Mouse (Mus musculus): Measurements from ENCODE around the gene Rai1. TPM values are rescaled to one million over a fixed set of nuclear protein-coding genes. Genes with fewer than 3 reads are reported as not detected.
A peak's percentile ranks its signal among the peaks of the same experiment; 100 is the strongest.

The Rai1 gene
- polyA plus RNA-seq, 1 experiment from 2014 or later = 16.1 TPM

GRCm38 (mm10) chr11:60217467-60217866 is 112.7 kb downstream of the Rai1 start:
- Histone ChIP-seq H3K4me2 (ENCODE audit: low read depth, low read length) (no peak overlapping the region), H3K27ac (ENCODE audit: low read length) (no peak overlapping the region), H3K36me3 (ENCODE audit: control insufficient read depth, insufficient read depth, low read length) (no peaks in the 10 kb centered on the region), H3K4me1 (ENCODE audit: control insufficient read depth, insufficient read depth, low read length) (peaks cover 50% of the 10 kb centered on the region), H3K27me3 (ENCODE audit: control insufficient read depth, insufficient read depth, low read length) (no peaks in the 10 kb centered on the region), H3K4me3 (replicated peaks; ENCODE audit: low read length) (no peak overlapping the region), H3K9me3 (replicated peaks; ENCODE audit: control insufficient read depth, low read length) (no peaks in the 10 kb centered on the region), H3K9ac (ENCODE audit: low read length) (no peak overlapping the region)
- WGBS = 75% methylated on average over 7 of the region's 7 CpGs
- ATAC-seq (ENCODE audit: insufficient read depth, low FRiP score) = no peak

- Histone ChIP-seq H3K27ac (ENCODE audit: low read length) (peak overlapping the region; percentile 89), H3K4me2 (ENCODE audit: low read depth, low read length) (peak overlapping the region; percentile 64), H3K9ac (ENCODE audit: low read length) (peak overlapping the region; percentile 88), H3K9me3 (replicated peaks; ENCODE audit: control insufficient read depth, low read length) (no peaks in the 10 kb centered on the region), H3K4me3 (replicated peaks; ENCODE audit: low read length) (peak overlapping the region; percentile 75), H3K27me3 (ENCODE audit: control insufficient read depth, insufficient read depth, low read length) (no peaks in the 10 kb centered on the region), H3K36me3 (ENCODE audit: control insufficient read depth, insufficient read depth, low read length) (no peaks in the 10 kb centered on the region), H3K4me1 (ENCODE audit: control insufficient read depth, insufficient read depth, low read length) (peaks cover 53% of the 10 kb centered on the region)
- 7% methylated on average over 8 of the region's 8 CpGs for WGBS
- ATAC-seq (ENCODE audit: insufficient read depth, low FRiP score) = peak; percentile 42; the same call in 1 of the 2 replicates
Measured at GRCm38 (mm10) chr11:60219609-60220008, 114.8 kb downstream of the Rai1 start.

- Histone ChIP-seq H3K36me3 (ENCODE audit: control insufficient read depth, insufficient read depth, low read length) (no peaks in the 10 kb centered on the region), H3K4me3 (replicated peaks; ENCODE audit: low read length) (peak overlapping the region; percentile 75), H3K9me3 (replicated peaks; ENCODE audit: control insufficient read depth, low read length) (no peaks in the 10 kb centered on the region), H3K27me3 (ENCODE audit: control insufficient read depth, insufficient read depth, low read length) (no peaks in the 10 kb centered on the region), H3K4me1 (ENCODE audit: control insufficient read depth, insufficient read depth, low read length) (peaks cover 53% of the 10 kb centered on the region), H3K9ac (ENCODE audit: low read length) (peak overlapping the region; percentile 88), H3K27ac (ENCODE audit: low read length) (peak overlapping the region; percentile 89), H3K4me2 (ENCODE audit: low read depth, low read length) (peak overlapping the region; percentile 64)
- ATAC-seq (ENCODE audit: insufficient read depth, low FRiP score) = peak; percentile 82
- under 1% methylated on average over 46 of the region's 46 CpGs for WGBS
Measured at GRCm38 (mm10) chr11:60220291-60220804, 115.5 kb downstream of the Rai1 start.

DNA sequence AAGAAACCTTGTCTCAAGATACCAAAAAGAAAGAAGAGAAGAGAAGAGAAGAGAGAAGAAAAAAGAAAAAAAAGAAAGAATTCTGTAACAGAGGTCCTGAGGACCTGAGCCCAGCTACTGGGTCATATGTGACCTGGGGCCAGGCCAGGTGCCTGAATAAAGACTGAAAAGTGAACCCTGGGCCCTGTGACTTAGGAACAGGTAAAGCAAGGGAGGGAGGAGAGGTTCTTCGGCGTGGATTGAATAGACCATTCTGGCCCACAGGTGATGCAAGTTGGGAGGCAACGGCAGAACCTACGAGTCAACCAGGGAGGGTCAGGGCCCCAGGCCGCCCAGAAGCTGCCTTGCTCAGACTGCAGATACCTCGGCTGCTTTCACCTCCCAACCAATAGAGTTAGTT is 116.6 kb downstream of the Rai1 start:
- H3K9ac ChIP-seq (ENCODE audit: low read length) = no peak overlapping the region
- H3K9me3 ChIP-seq (replicated peaks; ENCODE audit: control insufficient read depth, low read length) = no peaks in the 10 kb centered on the region
- H3K4me3 ChIP-seq (replicated peaks; ENCODE audit: low read length) = no peak overlapping the region
- ATAC-seq (ENCODE audit: insufficient read depth, low FRiP score) = no peak
- H3K27me3 ChIP-seq (ENCODE audit: control insufficient read depth, insufficient read depth, low read length) = no peaks in the 10 kb centered on the region
- H3K4me2 ChIP-seq (ENCODE audit: low read depth, low read length) = no peak overlapping the region
- H3K36me3 ChIP-seq (ENCODE audit: control insufficient read depth, insufficient read depth, low read length) = no peaks in the 10 kb centered on the region
- H3K4me1 ChIP-seq (ENCODE audit: control insufficient read depth, insufficient read depth, low read length) = peaks cover 47% of the 10 kb centered on the region
- H3K27ac ChIP-seq (ENCODE audit: low read length) = peak overlapping the region; percentile 75; the same call in 1 of the 2 replicates
- 74% methylated on average over 6 of the region's 6 CpGs for WGBS

DNA sequence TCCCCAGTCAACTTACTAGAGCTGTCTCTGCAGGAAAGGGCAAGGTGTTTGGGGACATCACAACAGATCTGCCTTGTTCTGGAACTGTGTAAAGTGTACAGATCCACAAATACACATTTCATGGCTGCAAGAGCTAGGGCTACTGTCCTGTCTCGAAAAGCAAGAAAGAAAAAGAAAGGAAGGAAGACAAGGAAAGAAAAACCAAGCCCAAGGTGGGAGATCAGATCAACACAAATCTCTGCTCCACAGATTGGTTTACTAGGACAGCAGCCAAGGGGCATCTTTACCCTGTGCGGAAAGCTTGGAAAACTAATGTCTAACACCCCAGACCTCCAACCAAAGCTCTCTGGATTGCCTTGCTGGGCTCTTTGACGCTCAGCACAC is 117.3 kb downstream of the Rai1 start:
- WGBS = 50% methylated on average over 3 of the region's 3 CpGs
- Histone ChIP-seq H3K27me3 (ENCODE audit: control insufficient read depth, insufficient read depth, low read length) (no peaks in the 10 kb centered on the region), H3K27ac (ENCODE audit: low read length) (peak overlapping the region; percentile 75; the same call in 1 of the 2 replicates)

GRCm38 (mm10) chr11:60222469-60223236 is 117.8 kb downstream of the Rai1 start, which contains the start of gene Srebf1:
Srebf1 (minus strand) TSS chr11:60222581.
- Histone ChIP-seq H3K27me3 (ENCODE audit: control insufficient read depth, insufficient read depth, low read length) (no peaks in the 10 kb centered on the region), H3K27ac (ENCODE audit: low read length) (peak within 1 kb of the TSS; percentile 75), H3K4me1 (ENCODE audit: control insufficient read depth, insufficient read depth, low read length) (peaks cover 41% of the 10 kb centered on the region), H3K36me3 (ENCODE audit: control insufficient read depth, insufficient read depth, low read length) (no peaks in the 10 kb centered on the region), H3K4me2 (ENCODE audit: low read depth, low read length) (peak within 1 kb of the TSS; percentile 84), H3K9ac (ENCODE audit: low read length) (peak within 1 kb of the TSS; percentile 71), H3K4me3 (replicated peaks; ENCODE audit: low read length) (peak within 1 kb of the TSS; percentile 47), H3K9me3 (replicated peaks; ENCODE audit: control insufficient read depth, low read length) (no peaks in the 10 kb centered on the region)
- 3% methylated on average over 46 of the region's 46 CpGs for WGBS
- ATAC-seq (ENCODE audit: insufficient read depth, low FRiP score) = peak; percentile 73

More for the DNA sequence above, 117.3 kb downstream of the Rai1 start:
- Histone ChIP-seq H3K36me3 (ENCODE audit: control insufficient read depth, insufficient read depth, low read length) (no peaks in the 10 kb centered on the region), H3K4me3 (replicated peaks; ENCODE audit: low read length) (peak overlapping the region; percentile 47), H3K9ac (ENCODE audit: low read length) (peak overlapping the region; percentile 71; the same call in 1 of the 2 replicates), H3K4me2 (ENCODE audit: low read depth, low read length) (peak overlapping the region; percentile 84), H3K4me1 (ENCODE audit: control insufficient read depth, insufficient read depth, low read length) (peaks cover 41% of the 10 kb centered on the region), H3K9me3 (replicated peaks; ENCODE audit: control insufficient read depth, low read length) (no peaks in the 10 kb centered on the region)
- no peak for ATAC-seq (ENCODE audit: insufficient read depth, low FRiP score)

GRCm38 (mm10) chr11:60224676-60225075 is 119.9 kb downstream of the Rai1 start:
- no peaks in the 10 kb centered on the region for H3K9me3 ChIP-seq (replicated peaks; ENCODE audit: control insufficient read depth, low read length)
- H3K4me2 ChIP-seq (ENCODE audit: low read depth, low read length) = no peak overlapping the region
- H3K9ac ChIP-seq (ENCODE audit: low read length) = no peak overlapping the region
- 52% methylated on average over 4 of the region's 4 CpGs for WGBS
- no peaks in the 10 kb centered on the region for H3K36me3 ChIP-seq (ENCODE audit: control insufficient read depth, insufficient read depth, low read length)
- ATAC-seq (ENCODE audit: insufficient read depth, low FRiP score) = no peak
- peaks cover 26% of the 10 kb centered on the region for H3K4me1 ChIP-seq (ENCODE audit: control insufficient read depth, insufficient read depth, low read length)
- no peaks in the 10 kb centered on the region for H3K27me3 ChIP-seq (ENCODE audit: control insufficient read depth, insufficient read depth, low read length)
- H3K4me3 ChIP-seq (replicated peaks; ENCODE audit: low read length) = no peak overlapping the region
- H3K27ac ChIP-seq (ENCODE audit: low read length) = no peak overlapping the region

- Histone ChIP-seq H3K27me3 (ENCODE audit: control insufficient read depth, insufficient read depth, low read length) (no peaks in the 10 kb centered on the region), H3K27ac (ENCODE audit: low read length) (no peak overlapping the region), H3K9me3 (replicated peaks; ENCODE audit: control insufficient read depth, low read length) (no peaks in the 10 kb centered on the region), H3K4me1 (ENCODE audit: control insufficient read depth, insufficient read depth, low read length) (peaks cover 20% of the 10 kb centered on the region), H3K4me2 (ENCODE audit: low read depth, low read length) (no peak overlapping the region), H3K9ac (ENCODE audit: low read length) (no peak overlapping the region), H3K4me3 (replicated peaks; ENCODE audit: low read length) (no peak overlapping the region), H3K36me3 (ENCODE audit: control insufficient read depth, insufficient read depth, low read length) (no peaks in the 10 kb centered on the region)
- no peak for ATAC-seq (ENCODE audit: insufficient read depth, low FRiP score)
- WGBS = 84% methylated on average over 1 of the region's 1 CpGs
Measured at GRCm38 (mm10) chr11:60225874-60226273, 121.1 kb downstream of the Rai1 start.

DNA sequence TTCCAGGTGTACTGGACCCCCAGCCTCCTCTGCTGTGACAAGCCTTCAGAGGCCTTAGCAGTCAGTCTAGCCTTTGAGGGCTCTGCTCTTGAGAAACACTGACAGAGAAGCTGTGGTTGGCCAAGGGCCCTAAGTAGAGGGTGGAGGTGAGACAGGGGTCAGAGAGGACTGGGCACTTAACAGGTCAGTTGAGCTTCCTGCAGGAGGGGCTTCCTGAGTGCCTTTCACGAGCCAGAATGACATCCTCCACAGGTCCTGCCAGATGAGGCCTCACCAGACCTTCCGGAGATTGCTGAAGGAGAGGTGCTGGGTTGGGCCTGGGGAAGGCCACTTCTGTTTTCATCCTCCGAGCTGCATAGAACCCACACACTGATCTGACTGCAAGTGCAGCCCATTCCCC is 123.7 kb downstream of the Rai1 start:
- 0 out of 2 replicates have a peak overlapping the region, but pooled peaks have one; percentile 7 for H3K9ac ChIP-seq (ENCODE audit: low read length)
- H3K4me1 ChIP-seq (ENCODE audit: control insufficient read depth, insufficient read depth, low read length) = no peaks in the 10 kb centered on the region
- no peak overlapping the region for H3K27ac ChIP-seq (ENCODE audit: low read length)
- H3K36me3 ChIP-seq (ENCODE audit: control insufficient read depth, insufficient read depth, low read length) = no peaks in the 10 kb centered on the region
- no peak overlapping the region for H3K4me2 ChIP-seq (ENCODE audit: low read depth, low read length)
- ATAC-seq (ENCODE audit: insufficient read depth, low FRiP score) = no peak
- H3K27me3 ChIP-seq (ENCODE audit: control insufficient read depth, insufficient read depth, low read length) = no peaks in the 10 kb centered on the region
- H3K4me3 ChIP-seq (replicated peaks; ENCODE audit: low read length) = no peak overlapping the region
- no peaks in the 10 kb centered on the region for H3K9me3 ChIP-seq (replicated peaks; ENCODE audit: control insufficient read depth, low read length)
- 51% methylated on average over 3 of the region's 3 CpGs for WGBS
